ENCODE assay signal across 7 mouse cellular contexts in the genomic region with DNA sequence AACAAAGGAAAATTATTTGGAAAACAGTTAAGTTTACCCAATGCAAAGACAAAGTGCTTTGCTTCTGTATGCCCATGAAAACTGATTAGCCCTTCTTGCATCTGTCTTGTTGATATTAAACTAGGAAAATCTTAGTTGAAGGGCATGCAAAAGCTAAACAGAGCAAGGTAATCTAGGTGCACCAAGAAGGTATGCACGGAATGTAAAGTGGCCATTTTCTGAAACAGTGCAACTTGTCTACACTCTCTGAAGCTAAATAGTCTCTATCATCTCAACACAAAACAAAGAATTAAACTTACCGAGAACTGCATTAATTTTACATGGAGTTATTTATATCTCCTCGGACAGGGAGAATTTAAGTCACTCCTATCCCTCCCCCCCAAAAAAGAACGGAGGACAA. TPM values are rescaled to one million over a fixed set of nuclear protein-coding genes. Genes with fewer than 3 reads are reported as not detected.
DNase-seq lines count a peak whose midpoint lies in the region; ATAC-seq and TF ChIP-seq lines count a peak whose summit lies in the region.

No protein-coding gene starts in this region.

- no peaks in the 10 kb centered on the region for H3K36me3 ChIP-seq in lung, postnatal 0 days (ENCODE audit: insufficient read depth, low read length)
- H3K36me3 ChIP-seq in forebrain, embryonic 13.5 days (ENCODE audit: poor library complexity, severe bottlenecking), result no peaks in the 10 kb centered on the region
- no peaks in the 10 kb centered on the region for H3K36me3 ChIP-seq in limb, embryonic 15.5 days
- H3K36me3 ChIP-seq in stomach, embryonic 15.5 days, result no peaks in the 10 kb centered on the region

- peak; percentile 34; the same call in 1 of the 2 replicates for ATAC-seq in lung, postnatal 0 days
- ATAC-seq in forebrain, embryonic 13.5 days, result 0 out of 2 replicates have a peak, but pooled peaks have one; percentile 16
- ATAC-seq in limb, embryonic 15.5 days (ENCODE audit: insufficient number of reproducible peaks, low FRiP score, low TSS enrichment, low read depth), result no peak
- ATAC-seq in stomach, embryonic 15.5 days (ENCODE audit: insufficient read depth, low FRiP score, low read depth), result no peak

- TF ChIP-seq EP300 in lung, postnatal 0 days (IDR thresholded peaks at IDR 0.05), result peak; percentile 83

- H3K4me1 ChIP-seq in lung, postnatal 0 days (ENCODE audit: insufficient read depth, low read depth, low read length), result peaks cover 13% of the 10 kb centered on the region; the same call in 1 of the 2 replicates
- H3K4me1 ChIP-seq in forebrain, embryonic 13.5 days, result peaks cover 42% of the 10 kb centered on the region
- peaks cover 22% of the 10 kb centered on the region for H3K4me1 ChIP-seq in limb, embryonic 15.5 days
- H3K4me1 ChIP-seq in stomach, embryonic 15.5 days, result peaks cover 19% of the 10 kb centered on the region; the same call in 1 of the 2 replicates

- H3K9me3 ChIP-seq in lung, postnatal 0 days (ENCODE audit: low read length), result no peaks in the 10 kb centered on the region
- no peaks in the 10 kb centered on the region for H3K9me3 ChIP-seq in forebrain, embryonic 13.5 days (replicated peaks)
- no peaks in the 10 kb centered on the region for H3K9me3 ChIP-seq in limb, embryonic 15.5 days
- no peaks in the 10 kb centered on the region for H3K9me3 ChIP-seq in stomach, embryonic 15.5 days

- DNase-seq in lung, postnatal 0 days (ENCODE audit: low spot score), result peak; percentile 63
- no peak for DNase-seq in lung, postnatal 4 days
- no peak for DNase-seq in urinary bladder, adult 18-20 months (ENCODE audit: low spot score in 2 of 2)
- DNase-seq in gastrocnemius, postnatal 4 days (ENCODE audit: low spot score in 2 of 2), result no peak

- H3K27me3 ChIP-seq in lung, postnatal 0 days (replicated peaks; ENCODE audit: insufficient read depth, low read length), result no peaks in the 10 kb centered on the region
- H3K27me3 ChIP-seq in forebrain, embryonic 13.5 days, result no peaks in the 10 kb centered on the region
- H3K27me3 ChIP-seq in limb, embryonic 15.5 days, result no peaks in the 10 kb centered on the region
- no peaks in the 10 kb centered on the region for H3K27me3 ChIP-seq in stomach, embryonic 15.5 days (replicated peaks)

- H3K9ac ChIP-seq in lung, postnatal 0 days (replicated peaks; ENCODE audit: low read depth), result no peak overlapping the region
- peak overlapping the region; percentile 66 for H3K9ac ChIP-seq in forebrain, embryonic 13.5 days
- peak overlapping the region; percentile 31; the same call in 1 of the 2 replicates for H3K9ac ChIP-seq in limb, embryonic 15.5 days
- no peak overlapping the region for H3K9ac ChIP-seq in stomach, embryonic 15.5 days

- H3K27ac ChIP-seq in lung, postnatal 0 days (ENCODE audit: low read length), result peak overlapping the region; percentile 75
- peak overlapping the region; percentile 44; the same call in 1 of the 2 replicates for H3K27ac ChIP-seq in forebrain, embryonic 13.5 days
- peak overlapping the region; percentile 85 for H3K27ac ChIP-seq in limb, embryonic 15.5 days
- peak overlapping the region; percentile 63 for H3K27ac ChIP-seq in stomach, embryonic 15.5 days

- peak overlapping the region; percentile 66 for H3K4me2 ChIP-seq in lung, postnatal 0 days (replicated peaks; ENCODE audit: low read depth, low read length)
- peak overlapping the region; percentile 68 for H3K4me2 ChIP-seq in forebrain, embryonic 13.5 days
- H3K4me2 ChIP-seq in limb, embryonic 15.5 days, result peak overlapping the region; percentile 57
- H3K4me2 ChIP-seq in stomach, embryonic 15.5 days, result peak overlapping the region; percentile 56

- no peak for TF ChIP-seq CTCF in lung, postnatal 0 days (IDR thresholded peaks at IDR 0.05)

- peak overlapping the region; percentile 47 for H3K4me3 ChIP-seq in lung, postnatal 0 days (ENCODE audit: low read depth, low read length)
- peak overlapping the region; percentile 53 for H3K4me3 ChIP-seq in forebrain, embryonic 13.5 days
- H3K4me3 ChIP-seq in limb, embryonic 15.5 days, result peak overlapping the region; percentile 54
- H3K4me3 ChIP-seq in stomach, embryonic 15.5 days (replicated peaks), result peak overlapping the region; percentile 55

- WGBS in lung, postnatal 0 days, result 7% methylated on average over 4 of the region's 4 CpGs
- 9% methylated on average over 4 of the region's 4 CpGs for WGBS in forebrain, embryonic 13.5 days
- WGBS in limb, embryonic 15.5 days, result 4% methylated on average over 4 of the region's 4 CpGs
- WGBS in stomach, embryonic 15.5 days, result 4% methylated on average over 4 of the region's 4 CpGs

RNA-seq across cellular contexts. Expression of gene Nfyc, which starts 16.2 kb away (rescaled TPM):
- 53.7 and 54.5 TPM in 2 replicates for polyA plus RNA-seq in lung, postnatal 0 days (2015; fragmentation: Nextera tagmentation; extraction: Ambion mirVana)
- 98.2 and 106 TPM in 2 replicates for polyA plus RNA-seq in forebrain, embryonic 13.5 days (2015; fragmentation: Nextera tagmentation; extraction: Ambion mirVana)
- polyA plus RNA-seq in limb, embryonic 15.5 days (2015; fragmentation: Nextera tagmentation; extraction: Ambion mirVana), result 92.8 and 94.6 TPM in 2 replicates
- 76.4 and 88.0 TPM in 2 replicates for polyA plus RNA-seq in stomach, embryonic 15.5 days (2015; fragmentation: Nextera tagmentation; extraction: Ambion mirVana)
- total RNA-seq in gastrocnemius, postnatal 4 days (2021), result 10 to 100 TPM; 51.1 to 55.6 TPM

RNA-seq across cellular contexts. Expression of gene Rims3, which starts 39.5 kb away (rescaled TPM):
- polyA plus RNA-seq in lung, postnatal 0 days (2015; fragmentation: Nextera tagmentation; extraction: Ambion mirVana), result 0.21 and 0.26 TPM in 2 replicates
- polyA plus RNA-seq in forebrain, embryonic 13.5 days (2015; fragmentation: Nextera tagmentation; extraction: Ambion mirVana), result 4.3 and 6.8 TPM in 2 replicates
- polyA plus RNA-seq in limb, embryonic 15.5 days (2015; fragmentation: Nextera tagmentation; extraction: Ambion mirVana), result 0.24 and 0.35 TPM in 2 replicates
- 1.3 and 1.5 TPM in 2 replicates for polyA plus RNA-seq in stomach, embryonic 15.5 days (2015; fragmentation: Nextera tagmentation; extraction: Ambion mirVana)
- total RNA-seq in gastrocnemius, postnatal 4 days (2021), result under 1 TPM; 0.47 to 0.52 TPM

Comparison
In these comparisons a context has a peak if more than half of its experiments do, and no peak if none do; other contexts are left out.
1. ATAC-seq: peak in lung, postnatal 0 days (single experiment) and forebrain, embryonic 13.5 days (single experiment); none in limb, embryonic 15.5 days (single experiment) and stomach, embryonic 15.5 days (single experiment).
2. H3K9ac ChIP-seq: peak in forebrain, embryonic 13.5 days (single experiment) and limb, embryonic 15.5 days (single experiment); none in lung, postnatal 0 days (single experiment) and stomach, embryonic 15.5 days (single experiment).
3. Peak in every context shown above with its lines, with median percentiles within 50 percentile points of each other: H3K27ac ChIP-seq, H3K4me2 ChIP-seq and H3K4me3 ChIP-seq.